Mouse (Mus musculus): ENCODE measurements around the gene Sae1. TPM values are rescaled to one million over a fixed set of nuclear protein-coding genes. Genes with fewer than 3 reads are reported as not detected.
A peak's percentile ranks its signal among the peaks of the same experiment; 100 is the strongest.
"Not testable (repeated sequence)": the region's sequence is repeated elsewhere in the genome, so short reads cannot be mapped to it uniquely, and the experiment has no call there.

The Sae1 gene
- total and polyA plus RNA-seq, 2 experiments, result 11.5 to 16.1 TPM

DNA sequence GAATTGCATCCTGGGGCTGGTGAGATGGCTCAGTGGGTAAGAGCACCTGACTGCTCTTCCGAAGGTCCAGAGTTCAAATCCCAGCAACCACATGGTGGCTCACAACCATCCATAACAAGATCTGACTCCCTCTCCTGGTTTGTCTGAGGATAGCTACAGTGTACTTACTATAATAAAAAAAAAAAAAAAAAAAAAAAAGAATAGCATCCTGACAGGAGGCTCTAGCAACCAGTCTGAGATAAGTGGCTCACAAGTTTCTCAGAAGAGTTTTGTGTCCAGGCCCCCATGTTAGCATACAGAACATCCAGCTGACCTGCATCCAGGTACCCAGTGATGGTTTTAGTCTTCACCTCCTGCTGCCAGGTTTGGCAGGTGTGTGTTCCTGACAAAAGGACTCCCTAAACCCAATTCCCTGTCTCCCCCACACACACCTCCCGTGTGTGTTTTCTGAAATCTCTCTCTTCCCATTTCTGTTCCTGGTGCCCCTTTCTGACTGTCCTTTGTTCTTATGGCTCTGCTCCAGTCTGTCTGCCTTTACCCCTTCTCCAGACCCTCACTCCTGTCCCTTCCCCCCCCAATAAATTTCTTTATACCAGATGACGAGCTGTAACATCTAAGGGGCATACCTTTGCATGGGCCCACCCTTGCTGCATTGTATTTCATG, 10.9 kb upstream of the Sae1 start:
- no peak for TF ChIP-seq POLR2A (IDR thresholded peaks at IDR 0.05; ENCODE audit: extremely low read depth, insufficient read depth, low read length)
- no peak for TF ChIP-seq CTCF (IDR thresholded peaks at IDR 0.05; ENCODE audit: low read depth, low read length)
- Histone ChIP-seq H3K27ac (replicated peaks; ENCODE audit: insufficient read depth, low read depth, low read length) (peak overlapping the region; percentile 96), H3K36me3 (ENCODE audit: control insufficient read depth, insufficient read depth, low read length) (no peaks in the 10 kb centered on the region), H3K27me3 (ENCODE audit: control insufficient read depth, insufficient read depth, low read length) (no peaks in the 10 kb centered on the region), H3K9ac (ENCODE audit: low read depth, low read length) (peak overlapping the region; percentile 78), H3K79me2 (ENCODE audit: control insufficient read depth, insufficient read depth, low read length) (peaks cover 2% of the 10 kb centered on the region; the same call in 1 of the 2 replicates), H3K4me3 (ENCODE audit: insufficient read depth, low read depth, low read length) (no peak overlapping the region), H3K4me1 (ENCODE audit: control insufficient read depth, insufficient read depth, low read length) (peaks cover 20% of the 10 kb centered on the region)
- WGBS, result 65% methylated on average over 3 of the region's 3 CpGs
- DNase-seq (ENCODE audit: extremely low read depth, low read depth, low spot score), result no peak

DNA sequence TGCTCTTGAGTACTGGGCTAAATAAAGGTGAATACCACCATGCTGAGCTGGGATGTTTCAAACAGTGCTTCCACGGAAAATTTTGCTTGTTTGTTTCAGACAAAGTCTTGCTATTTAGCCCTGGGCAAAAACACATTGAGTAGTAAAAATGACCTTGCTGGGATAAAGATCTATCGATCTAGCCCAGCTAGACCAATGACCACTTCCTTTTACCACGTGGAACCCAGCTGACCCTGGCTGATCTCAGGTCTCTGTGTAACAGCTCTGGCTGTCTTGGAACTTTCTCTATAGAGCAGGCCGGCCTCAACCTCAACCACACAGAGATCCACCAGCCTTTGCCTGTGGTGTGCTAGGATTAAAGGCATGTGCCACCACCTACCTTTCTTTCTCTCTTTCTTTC, 9.9 kb upstream of the Sae1 start:
- WGBS, result 26% methylated on average over 4 of the region's 4 CpGs
- DNase-seq (ENCODE audit: extremely low read depth, low read depth, low spot score), result peak; percentile 90
- no peaks in the 10 kb centered on the region for H3K36me3 ChIP-seq (ENCODE audit: control insufficient read depth, insufficient read depth, low read length)
- H3K4me1 ChIP-seq (ENCODE audit: control insufficient read depth, insufficient read depth, low read length), result peaks cover 16% of the 10 kb centered on the region
- H3K27ac ChIP-seq (replicated peaks; ENCODE audit: insufficient read depth, low read depth, low read length), result peak overlapping the region; percentile 27; the same call in 1 of the 2 replicates
- no peak overlapping the region for H3K4me3 ChIP-seq (ENCODE audit: insufficient read depth, low read depth, low read length)
- no peak for TF ChIP-seq POLR2A (IDR thresholded peaks at IDR 0.05; ENCODE audit: extremely low read depth, insufficient read depth, low read length)
- TF ChIP-seq CTCF (IDR thresholded peaks at IDR 0.05; ENCODE audit: low read depth, low read length), result no peak
- peaks cover 2% of the 10 kb centered on the region; the same call in 1 of the 2 replicates for H3K79me2 ChIP-seq (ENCODE audit: control insufficient read depth, insufficient read depth, low read length)
- no peak overlapping the region for H3K9ac ChIP-seq (ENCODE audit: low read depth, low read length)
- H3K27me3 ChIP-seq (ENCODE audit: control insufficient read depth, insufficient read depth, low read length), result no peaks in the 10 kb centered on the region

DNA sequence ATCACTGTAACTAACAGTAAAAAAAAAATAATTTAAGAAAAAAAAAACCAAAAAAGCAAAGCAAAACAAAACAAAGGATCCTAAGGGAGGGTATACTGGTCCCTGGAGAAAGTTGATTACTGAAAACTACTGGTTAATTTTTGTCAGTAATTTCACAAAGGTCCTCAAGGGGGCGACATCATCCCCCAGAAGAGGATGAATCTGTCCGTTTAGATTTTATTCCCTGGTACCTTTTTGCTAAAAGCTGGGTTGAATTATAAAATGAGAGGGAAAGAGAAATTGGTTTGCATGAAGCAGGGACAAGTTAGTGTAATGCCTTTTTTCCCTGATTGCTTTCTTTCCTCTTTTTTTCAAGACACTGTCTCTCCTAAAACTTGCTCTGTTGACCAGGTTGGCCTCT, 8.3 kb upstream of the Sae1 start:
- Histone ChIP-seq H3K9ac (ENCODE audit: low read depth, low read length) (no peak overlapping the region), H3K36me3 (ENCODE audit: control insufficient read depth, insufficient read depth, low read length) (no peaks in the 10 kb centered on the region), H3K4me3 (ENCODE audit: insufficient read depth, low read depth, low read length) (no peak overlapping the region), H3K27ac (replicated peaks; ENCODE audit: insufficient read depth, low read depth, low read length) (no peak overlapping the region), H3K27me3 (ENCODE audit: control insufficient read depth, insufficient read depth, low read length) (no peaks in the 10 kb centered on the region), H3K4me1 (ENCODE audit: control insufficient read depth, insufficient read depth, low read length) (peaks cover 13% of the 10 kb centered on the region), H3K79me2 (ENCODE audit: control insufficient read depth, insufficient read depth, low read length) (no peaks in the 10 kb centered on the region; the same call in 1 of the 2 replicates)
- TF ChIP-seq CTCF (IDR thresholded peaks at IDR 0.05; ENCODE audit: low read depth, low read length) (peak; percentile 44), POLR2A (IDR thresholded peaks at IDR 0.05; ENCODE audit: extremely low read depth, insufficient read depth, low read length) (no peak)
- DNase-seq (ENCODE audit: extremely low read depth, low read depth, low spot score), result no peak
- 0% methylated on average over 2 of the region's 2 CpGs for WGBS

DNA sequence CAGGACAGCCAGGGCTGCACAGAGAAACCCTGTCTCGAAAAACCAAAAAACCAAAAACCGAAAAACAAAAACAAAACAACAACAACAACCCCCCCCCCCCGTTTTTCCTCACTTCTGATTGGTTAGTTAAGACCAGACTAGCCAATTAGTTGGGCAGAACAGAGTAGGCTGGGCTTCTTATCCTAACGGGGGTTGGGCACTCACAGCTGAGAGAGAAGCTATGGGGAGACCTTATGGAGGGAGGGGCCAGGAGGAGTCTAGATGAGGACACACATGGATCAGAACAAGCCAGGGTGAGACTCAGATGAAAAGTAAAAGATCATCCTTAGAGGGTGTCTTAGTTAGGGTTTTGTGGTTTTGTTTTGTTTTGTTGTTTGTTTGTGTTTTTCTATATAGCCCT, 5.3 kb upstream of the Sae1 start:
- H3K79me2 ChIP-seq (ENCODE audit: control insufficient read depth, insufficient read depth, low read length), result no peaks in the 10 kb centered on the region
- WGBS, result 57% methylated on average over 4 of the region's 4 CpGs
- no peak overlapping the region for H3K9ac ChIP-seq (ENCODE audit: low read depth, low read length)
- H3K4me3 ChIP-seq (ENCODE audit: insufficient read depth, low read depth, low read length), result no peak overlapping the region
- no peak overlapping the region for H3K27ac ChIP-seq (replicated peaks; ENCODE audit: insufficient read depth, low read depth, low read length)
- no peak for DNase-seq (ENCODE audit: extremely low read depth, low read depth, low spot score)
- H3K4me1 ChIP-seq (ENCODE audit: control insufficient read depth, insufficient read depth, low read length), result peaks cover 4% of the 10 kb centered on the region; the same call in 1 of the 2 replicates
- TF ChIP-seq POLR2A (IDR thresholded peaks at IDR 0.05; ENCODE audit: extremely low read depth, insufficient read depth, low read length) (no peak), CTCF (IDR thresholded peaks at IDR 0.05; ENCODE audit: low read depth, low read length) (no peak)
- no peaks in the 10 kb centered on the region for H3K36me3 ChIP-seq (ENCODE audit: control insufficient read depth, insufficient read depth, low read length)
- no peaks in the 10 kb centered on the region for H3K27me3 ChIP-seq (ENCODE audit: control insufficient read depth, insufficient read depth, low read length)

DNA sequence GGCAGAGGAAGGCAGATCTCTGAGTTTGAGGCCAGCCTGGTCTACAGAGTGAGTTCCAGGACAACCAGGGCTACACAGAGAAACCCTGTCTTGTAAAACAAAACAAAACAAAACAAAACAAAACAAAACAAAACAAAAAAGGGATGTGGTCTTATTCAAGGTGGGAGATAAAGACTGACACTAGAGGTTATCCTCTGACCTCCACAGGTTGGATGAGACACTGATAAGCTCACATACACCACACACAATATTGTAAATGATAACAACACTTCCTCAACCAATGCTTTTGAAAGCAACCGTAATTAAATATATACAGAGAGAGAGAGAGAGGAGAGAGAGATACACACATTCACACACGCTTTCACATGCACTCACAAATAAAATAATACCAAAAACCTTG, 2.3 kb upstream of the Sae1 start:
- not testable (repeated sequence) for H3K4me3 ChIP-seq (ENCODE audit: insufficient read depth, low read depth, low read length); H3K9ac ChIP-seq (ENCODE audit: low read depth, low read length); H3K4me1 ChIP-seq (ENCODE audit: control insufficient read depth, insufficient read depth, low read length); DNase-seq (ENCODE audit: extremely low read depth, low read depth, low spot score); H3K36me3 ChIP-seq (ENCODE audit: control insufficient read depth, insufficient read depth, low read length); H3K79me2 ChIP-seq (ENCODE audit: control insufficient read depth, insufficient read depth, low read length); H3K27ac ChIP-seq (replicated peaks; ENCODE audit: insufficient read depth, low read depth, low read length); H3K27me3 ChIP-seq (ENCODE audit: control insufficient read depth, insufficient read depth, low read length)
- WGBS, result 73% methylated on average over 2 of the region's 2 CpGs

DNA sequence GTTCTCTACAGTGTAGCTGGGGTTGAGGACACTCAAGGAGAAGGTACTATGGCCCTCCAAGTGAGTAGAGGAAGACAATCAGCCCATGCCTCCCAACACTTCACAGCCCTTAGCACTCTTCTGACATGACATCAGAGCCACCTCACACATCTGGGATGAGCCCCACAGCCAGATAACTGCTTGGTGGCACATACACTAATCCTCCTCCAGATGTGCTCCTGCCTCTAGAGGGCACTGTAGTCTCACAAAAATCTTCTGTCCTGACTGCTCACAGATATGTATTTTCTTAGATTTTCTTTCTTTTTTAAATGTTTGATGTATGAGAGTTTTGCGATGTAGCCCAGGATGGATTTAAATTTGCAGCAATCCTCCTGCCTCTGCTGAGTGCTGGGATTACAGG, 11.1 kb downstream of the Sae1 start:
- Histone ChIP-seq H3K36me3 (ENCODE audit: control insufficient read depth, insufficient read depth, low read length) (peaks cover 13% of the 10 kb centered on the region), H3K4me3 (ENCODE audit: insufficient read depth, low read depth, low read length) (no peak overlapping the region), H3K27me3 (ENCODE audit: control insufficient read depth, insufficient read depth, low read length) (no peaks in the 10 kb centered on the region), H3K79me2 (ENCODE audit: control insufficient read depth, insufficient read depth, low read length) (no peaks in the 10 kb centered on the region; the same call in 1 of the 2 replicates), H3K9ac (ENCODE audit: low read depth, low read length) (no peak overlapping the region), H3K4me1 (ENCODE audit: control insufficient read depth, insufficient read depth, low read length) (no peaks in the 10 kb centered on the region), H3K27ac (replicated peaks; ENCODE audit: insufficient read depth, low read depth, low read length) (no peak overlapping the region)
- peak; percentile 45 for DNase-seq (ENCODE audit: extremely low read depth, low read depth, low spot score)
- no peak for TF ChIP-seq POLR2A (IDR thresholded peaks at IDR 0.05; ENCODE audit: extremely low read depth, insufficient read depth, low read length)
- peak; percentile 51 for TF ChIP-seq CTCF (IDR thresholded peaks at IDR 0.05; ENCODE audit: low read depth, low read length)
- 80% methylated on average over 1 of the region's 1 CpGs for WGBS
